ENCODE assay signal across 8 mouse cellular contexts in the genomic region with DNA sequence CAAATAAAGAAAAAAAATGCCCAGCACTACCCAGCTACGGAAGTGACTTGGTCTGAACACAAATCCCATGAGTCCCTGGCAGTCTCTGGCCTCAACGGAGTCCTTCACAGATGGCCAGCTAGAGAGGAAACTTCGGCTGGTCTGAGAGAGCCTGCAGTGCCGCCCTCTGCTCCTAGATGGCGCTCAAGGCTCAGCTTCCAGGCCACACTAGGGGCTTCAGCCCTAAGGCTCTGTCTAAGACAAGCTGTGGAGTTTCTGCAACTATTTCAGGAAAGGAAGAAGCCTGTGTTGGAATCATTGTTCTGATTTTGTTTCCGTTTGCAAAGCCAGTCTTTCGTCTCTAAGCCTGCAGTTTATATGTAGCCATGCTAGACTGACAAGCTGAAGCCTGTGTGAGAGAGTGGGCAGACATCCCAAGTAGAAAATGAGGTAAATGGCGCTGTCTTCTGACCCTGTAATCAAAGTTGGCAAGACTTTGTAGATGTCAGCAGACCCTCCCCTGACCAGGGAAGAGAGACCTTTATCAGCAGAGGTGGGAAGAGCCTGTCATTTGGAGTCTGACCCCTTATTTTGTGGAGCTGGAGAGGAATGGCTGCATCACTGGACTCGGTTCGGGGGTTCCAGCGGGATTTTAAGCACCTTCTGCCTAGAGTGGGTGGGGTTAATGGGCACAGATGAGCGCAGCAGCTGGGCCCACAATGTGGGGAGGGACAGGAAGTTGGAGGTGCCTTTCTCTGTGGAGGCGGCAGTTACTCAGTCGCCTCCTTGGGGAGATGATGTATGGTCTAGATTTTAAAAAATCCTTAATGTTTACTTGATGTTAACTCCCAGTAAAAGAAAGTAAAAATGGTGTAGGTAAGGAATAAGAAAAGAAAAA.
DNase-seq lines count a peak whose midpoint lies in the region; ATAC-seq lines count a peak whose summit lies in the region.

No protein-coding gene starts in this region.

- H3K9me3 ChIP-seq in intestine, embryonic 15.5 days, result no peaks in the 10 kb centered on the region
- H3K9me3 ChIP-seq in midbrain, embryonic 13.5 days, result peaks cover 6% of the 10 kb centered on the region; the same call in 1 of the 2 replicates

- no peaks in the 10 kb centered on the region for H3K4me1 ChIP-seq in intestine, embryonic 15.5 days (replicated peaks)
- H3K4me1 ChIP-seq in midbrain, embryonic 13.5 days (replicated peaks), result no peaks in the 10 kb centered on the region

- no peak overlapping the region for H3K4me2 ChIP-seq in intestine, embryonic 15.5 days (replicated peaks)
- no peak overlapping the region for H3K4me2 ChIP-seq in midbrain, embryonic 13.5 days (replicated peaks)

- no peak overlapping the region for H3K27ac ChIP-seq in intestine, embryonic 15.5 days
- no peak overlapping the region for H3K27ac ChIP-seq in midbrain, embryonic 13.5 days

- WGBS in intestine, embryonic 15.5 days, result 38% methylated on average over 14 of the region's 14 CpGs
- 45% methylated on average over 14 of the region's 14 CpGs for WGBS in midbrain, embryonic 13.5 days

- H3K27me3 ChIP-seq in intestine, embryonic 15.5 days (replicated peaks), result no peaks in the 10 kb centered on the region
- H3K27me3 ChIP-seq in midbrain, embryonic 13.5 days, result 0 out of 2 replicates have a peak, but pooled peaks cover 3% of the 10 kb centered on the region

- H3K4me3 ChIP-seq in intestine, embryonic 15.5 days (replicated peaks), result no peak overlapping the region
- no peak overlapping the region for H3K4me3 ChIP-seq in midbrain, embryonic 13.5 days (replicated peaks)

- intact Hi-C loops in left cerebral cortex, postnatal 10 days (cut with DNase I), result loop anchor here (5.0 to 10.0 kb wide), 3 partner anchors 403 to 1403 kb away; partner anchors contain the start of gene Xylt1

- no peaks in the 10 kb centered on the region for H3K36me3 ChIP-seq in intestine, embryonic 15.5 days
- H3K36me3 ChIP-seq in midbrain, embryonic 13.5 days, result no peaks in the 10 kb centered on the region

- H3K9ac ChIP-seq in intestine, embryonic 15.5 days, result no peak overlapping the region
- H3K9ac ChIP-seq in midbrain, embryonic 13.5 days (replicated peaks), result no peak overlapping the region

- peak; percentile 76 for DNase-seq in ZHBTc4 (ENCODE audit: low read depth, low spot score)
- DNase-seq in gastrocnemius, postnatal 10 days, result peak; percentile 81
- peak; percentile 76 to 87 for DNase-seq in left cerebral cortex, postnatal 10 days (ENCODE audit: extremely low spot score in 1 of 2, low spot score in 2 of 2)
- peak; percentile 54 to 76 for DNase-seq in spleen, postnatal 10 days (ENCODE audit: low spot score in 2 of 2)
- no peak for DNase-seq in adipocyte (ENCODE audit: low spot score)

- peak; percentile 84; the same call in 1 of the 2 replicates for ATAC-seq in common myeloid progenitor, adult 5-6 weeks (replicated peaks; ENCODE audit: low read depth, poor library complexity, severe bottlenecking)
- ATAC-seq in intestine, embryonic 15.5 days, result peak; percentile 53; the same call in 1 of the 2 replicates
- ATAC-seq in midbrain, embryonic 13.5 days, result peak; percentile 82
